Mouse (Mus musculus) lung, embryonic 16.5 days (tissue): ENCODE data around the gene Dag1. TPM values are rescaled to one million over a fixed set of nuclear protein-coding genes. Genes with fewer than 3 reads are reported as not detected.
A peak's percentile ranks its signal among the peaks of the same experiment; 100 is the strongest.

Source experiments
- ATAC-seq: fragments of 200-750 bp; cut with Nextera tagmentation; 2 replicates; pipeline ENCODE4 v1.8.0; 2017; ENCODE audit warnings: low read depth, mild to moderate bottlenecking, moderate library complexity
- H3K27ac ChIP-seq: fragments of 300-500 bp; sonication (generic); 2 replicates; pipeline ENCODE4 v1.5.1; 2014; ENCODE audit warnings: mild to moderate bottlenecking, control low read depth, low read length
- H3K27me3 ChIP-seq: fragments of 300-500 bp; sonication (generic); 2 replicates; pipeline ENCODE4 v1.6.1; 2014; ENCODE audit warnings: low read depth, low read length, mixed read lengths; ENCODE audit not compliant: control insufficient read depth, insufficient read depth
- H3K36me3 ChIP-seq: fragments of 300-500 bp; sonication (generic); 2 replicates; pipeline ENCODE4 v1.6.1; 2014; ENCODE audit warnings: low read length; ENCODE audit not compliant: control insufficient read depth, insufficient read depth
- H3K4me1 ChIP-seq: fragments of 300-500 bp; sonication (generic); replicated peaks from 2 replicates; pipeline ENCODE4 v1.6.1; 2014; ENCODE audit warnings: low read length, mixed read lengths; ENCODE audit not compliant: control insufficient read depth, insufficient read depth
- H3K4me2 ChIP-seq: fragments of 300-500 bp; sonication (generic); 2 replicates; pipeline ENCODE4 v1.6.1; 2014; ENCODE audit warnings: low read depth, low read length, control low read depth
- H3K4me3 ChIP-seq: fragments of 300-500 bp; sonication (generic); 2 replicates; pipeline ENCODE4 v1.5.1; 2014; ENCODE audit warnings: mild to moderate bottlenecking, low read length, control low read depth
- H3K9ac ChIP-seq: fragments of 300-500 bp; sonication (generic); 2 replicates; pipeline ENCODE4 v1.6.1; 2014; ENCODE audit warnings: low read length, control low read depth
- H3K9me3 ChIP-seq: fragments of 300-500 bp; sonication (generic); 2 replicates; pipeline ENCODE4 v1.6.1; 2016; ENCODE audit warnings: low read length; ENCODE audit not compliant: control insufficient read depth
- WGBS: fragments of 180-500 bp; shearing (Covaris S2); extraction: QIAGEN DNeasy Blood & Tissue Kit; methylation state at CpG from one replicate; pipeline ENCODE4 v1.1.7; 2014; 5-methylcytosine and 5-hydroxymethylcytosine counted together
- polyA plus RNA-seq: library from polyadenylated mRNA; unstranded; fragments of >200 nt; fragmentation: Nextera tagmentation; extraction: Ambion mirVana; gene quantifications from 2 replicates; pipeline ENCODE4 v1.2.1, GENCODE M21; 2015

The Dag1 gene
- polyA plus RNA-seq, 1 experiment from 2014 or later: 141 TPM

- Histone ChIP-seq H3K27me3 (no peaks in the 10 kb centered on the region), H3K36me3 (no peaks in the 10 kb centered on the region), H3K4me3 (peak overlapping the region; percentile 95), H3K9me3 (no peaks in the 10 kb centered on the region), H3K4me1 (peaks cover 29% of the 10 kb centered on the region), H3K4me2 (peak overlapping the region; percentile 72), H3K27ac (peak overlapping the region; percentile 97), H3K9ac (peak overlapping the region; percentile 93)
- ATAC-seq: peak; percentile 41
- WGBS: under 1% methylated on average over 55 of the region's 62 CpGs
Observed at GRCm38 (mm10) chr9:108263131-108263681, 552 bp downstream of the Dag1 start.

GRCm38 (mm10) chr9:108262494-108263049 is 1.2 kb downstream of the Dag1 start:
- 27% methylated on average over 11 of the region's 11 CpGs for WGBS
- H3K4me2 ChIP-seq: peak overlapping the region; percentile 72
- peak overlapping the region; percentile 93 for H3K9ac ChIP-seq
- no peaks in the 10 kb centered on the region for H3K9me3 ChIP-seq
- no peak for ATAC-seq
- H3K4me1 ChIP-seq: peaks cover 27% of the 10 kb centered on the region
- peak overlapping the region; percentile 97 for H3K27ac ChIP-seq
- H3K4me3 ChIP-seq: peak overlapping the region; percentile 95
- H3K27me3 ChIP-seq: no peaks in the 10 kb centered on the region
- no peaks in the 10 kb centered on the region for H3K36me3 ChIP-seq

- H3K27ac ChIP-seq: peak overlapping the region; percentile 24; the same call in 1 of the 2 replicates
- H3K9ac ChIP-seq: peak overlapping the region; percentile 51
- H3K4me2 ChIP-seq: peak overlapping the region; percentile 72
- 53% methylated on average over 7 of the region's 7 CpGs for WGBS
- peaks cover 24% of the 10 kb centered on the region for H3K4me1 ChIP-seq
- no peak for ATAC-seq
- H3K4me3 ChIP-seq: peak overlapping the region; percentile 95
- no peaks in the 10 kb centered on the region for H3K36me3 ChIP-seq
- H3K27me3 ChIP-seq: no peaks in the 10 kb centered on the region
- H3K9me3 ChIP-seq: no peaks in the 10 kb centered on the region
Observed at GRCm38 (mm10) chr9:108261865-108262264, 1.9 kb downstream of the Dag1 start.

- Histone ChIP-seq H3K36me3 (no peaks in the 10 kb centered on the region), H3K4me1 (peaks cover 20% of the 10 kb centered on the region), H3K9ac (no peak overlapping the region), H3K4me2 (no peak overlapping the region), H3K9me3 (no peaks in the 10 kb centered on the region), H3K27ac (no peak overlapping the region), H3K27me3 (no peaks in the 10 kb centered on the region), H3K4me3 (no peak overlapping the region)
- WGBS: 67% methylated on average over 4 of the region's 4 CpGs
- no peak for ATAC-seq
Observed at GRCm38 (mm10) chr9:108260526-108260925, 3.2 kb downstream of the Dag1 start.

GRCm38 (mm10) chr9:108252766-108253165 is 11.0 kb downstream of the Dag1 start:
- ATAC-seq: peak; percentile 74
- no peaks in the 10 kb centered on the region for H3K27me3 ChIP-seq

GRCm38 (mm10) chr9:108251877-108252276 is 11.9 kb downstream of the Dag1 start:
- Histone ChIP-seq H3K9me3 (no peaks in the 10 kb centered on the region), H3K36me3 (peaks cover 17% of the 10 kb centered on the region; the same call in 1 of the 2 replicates), H3K27ac (no peak overlapping the region), H3K9ac (no peak overlapping the region), H3K4me2 (no peak overlapping the region), H3K4me3 (no peak overlapping the region), H3K27me3 (no peaks in the 10 kb centered on the region), H3K4me1 (no peaks in the 10 kb centered on the region)
- no peak for ATAC-seq
- 89% methylated on average over 6 of the region's 6 CpGs for WGBS

More at GRCm38 (mm10) chr9:108252766-108253165, 11.0 kb downstream of the Dag1 start:
- Histone ChIP-seq H3K4me2 (no peak overlapping the region), H3K4me3 (no peak overlapping the region), H3K9ac (no peak overlapping the region), H3K27ac (0 out of 2 replicates have a peak overlapping the region, but pooled peaks have one; percentile 13), H3K36me3 (peaks cover 17% of the 10 kb centered on the region; the same call in 1 of the 2 replicates), H3K9me3 (no peaks in the 10 kb centered on the region), H3K4me1 (no peaks in the 10 kb centered on the region)
- 62% methylated on average over 7 of the region's 7 CpGs for WGBS

GRCm38 (mm10) chr9:108248957-108249356 is 14.8 kb downstream of the Dag1 start:
- ATAC-seq: no peak
- Histone ChIP-seq H3K27ac (no peak overlapping the region), H3K4me3 (no peak overlapping the region), H3K27me3 (no peaks in the 10 kb centered on the region), H3K4me1 (no peaks in the 10 kb centered on the region), H3K36me3 (peaks cover 17% of the 10 kb centered on the region; the same call in 1 of the 2 replicates), H3K9me3 (no peaks in the 10 kb centered on the region), H3K4me2 (no peak overlapping the region), H3K9ac (no peak overlapping the region)
- WGBS: 50% methylated on average over 5 of the region's 5 CpGs

GRCm38 (mm10) chr9:108244984-108245383 is 18.8 kb downstream of the Dag1 start:
- Histone ChIP-seq H3K9me3 (no peaks in the 10 kb centered on the region), H3K27me3 (no peaks in the 10 kb centered on the region), H3K27ac (no peak overlapping the region), H3K4me3 (no peak overlapping the region), H3K4me1 (peaks cover 4% of the 10 kb centered on the region), H3K4me2 (no peak overlapping the region), H3K9ac (no peak overlapping the region), H3K36me3 (peaks cover 5% of the 10 kb centered on the region; the same call in 1 of the 2 replicates)
- no peak for ATAC-seq
- 61% methylated on average over 3 of the region's 3 CpGs for WGBS

- ATAC-seq: no peak
- Histone ChIP-seq H3K9ac (no peak overlapping the region), H3K36me3 (peaks cover 5% of the 10 kb centered on the region; the same call in 1 of the 2 replicates), H3K9me3 (no peaks in the 10 kb centered on the region), H3K4me3 (no peak overlapping the region), H3K4me1 (peaks cover 7% of the 10 kb centered on the region), H3K27me3 (no peaks in the 10 kb centered on the region), H3K4me2 (no peak overlapping the region), H3K27ac (no peak overlapping the region)
- WGBS: 76% methylated on average over 3 of the region's 3 CpGs
Observed at GRCm38 (mm10) chr9:108244540-108244939, 19.2 kb downstream of the Dag1 start.
